Comparison of ENCODE assay signal across 8 mouse cellular contexts in the genomic region with DNA sequence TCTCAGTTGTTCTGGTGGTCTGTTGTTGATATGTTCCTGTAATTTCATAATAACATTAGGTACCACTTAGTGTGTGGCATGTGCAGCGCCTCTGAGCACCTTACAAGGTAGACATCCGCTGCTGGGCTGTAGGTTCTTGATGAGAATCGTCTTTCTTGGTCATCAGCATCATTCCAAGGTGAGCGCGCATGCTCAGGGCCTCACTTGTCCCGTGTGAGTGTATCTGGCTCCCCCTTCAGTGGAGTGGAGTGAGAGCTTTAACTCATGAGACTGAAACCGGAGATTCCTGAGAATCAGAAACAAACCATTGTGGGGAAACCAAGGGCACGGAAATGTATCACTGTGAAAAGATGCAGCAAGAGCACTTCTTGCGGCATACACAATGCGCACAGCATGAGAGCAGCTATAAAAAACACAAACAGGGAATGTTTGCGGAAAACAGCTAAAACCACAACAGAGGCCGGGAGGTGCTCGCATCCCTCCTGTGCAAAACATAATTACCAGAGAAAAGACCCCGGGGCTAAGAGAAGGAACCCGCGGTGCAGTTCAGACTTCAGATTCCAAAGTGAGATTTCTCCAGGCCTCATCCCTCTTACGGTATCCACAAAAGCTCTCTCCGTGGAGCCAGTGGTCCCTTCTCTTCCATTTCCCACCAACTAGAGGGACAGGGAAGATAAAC. TPM values are rescaled to one million over a fixed set of nuclear protein-coding genes. Genes with fewer than 3 reads are reported as not detected.
DNase-seq lines count a peak whose midpoint lies in the region; ATAC-seq and TF ChIP-seq lines count a peak whose summit lies in the region.

No protein-coding gene starts in this region.

- ATAC-seq in embryonic facial prominence, embryonic 11.5 days (replicated peaks; ENCODE audit: insufficient number of reproducible peaks, low FRiP score, low TSS enrichment, low read depth) = peak; percentile 83
- ATAC-seq in hindbrain, embryonic 15.5 days (ENCODE audit: low FRiP score, low read depth) = 0 out of 2 replicates have a peak, but pooled peaks have one; percentile 68

- peak; percentile 19 to 41 for DNase-seq in cerebellum, adult 2 months
- DNase-seq in cerebellum, postnatal 4 days (ENCODE audit: low spot score in 2 of 2) = no peak
- peak; percentile 44 for DNase-seq in CD4-positive helper T cell, adult 2 months (ENCODE audit: low read depth, low spot score)
- peak; percentile 79 for DNase-seq in embryonic facial prominence, embryonic 11.5 days (ENCODE audit: low spot score)
- DNase-seq in left cerebral cortex, postnatal 4 days = peak; percentile 37
- peak; percentile 13 for DNase-seq in right cerebral cortex, postnatal 14 days
- no peak for DNase-seq in thymus, adult 2 months

- H3K36me3 ChIP-seq in embryonic facial prominence, embryonic 11.5 days (replicated peaks; ENCODE audit: control insufficient read depth, insufficient read depth, low read depth, low read length) = no peaks in the 10 kb centered on the region
- H3K36me3 ChIP-seq in hindbrain, embryonic 15.5 days = no peaks in the 10 kb centered on the region
- H3K36me3 ChIP-seq in thymus, adult 2 months (ENCODE audit: control insufficient read depth, insufficient read depth, low read length) = no peaks in the 10 kb centered on the region

- no peak for TF ChIP-seq CTCF in cerebellum, adult 2 months (IDR thresholded peaks at IDR 0.05; ENCODE audit: borderline replicate concordance, insufficient read depth, low read depth, low read length)
- TF ChIP-seq CTCF in thymus, adult 2 months (IDR thresholded peaks at IDR 0.05; ENCODE audit: borderline replicate concordance, control insufficient read depth, extremely low read depth, insufficient read depth, low read length, poor library complexity) = no peak

- peak overlapping the region; percentile 42 for H3K9ac ChIP-seq in embryonic facial prominence, embryonic 11.5 days (replicated peaks; ENCODE audit: low read length)
- H3K9ac ChIP-seq in hindbrain, embryonic 15.5 days = no peak overlapping the region

- no peak for TF ChIP-seq POLR2A in cerebellum, adult 2 months (IDR thresholded peaks at IDR 0.05; ENCODE audit: borderline replicate concordance, insufficient read depth, low read length)
- TF ChIP-seq POLR2A in thymus, adult 2 months (IDR thresholded peaks at IDR 0.05; ENCODE audit: control insufficient read depth, extremely low read depth, insufficient read depth, low read length, poor library complexity) = no peak

- no peaks in the 10 kb centered on the region for H3K4me1 ChIP-seq in cerebellum, adult 2 months (ENCODE audit: control insufficient read depth, insufficient read depth, low read length)
- no peaks in the 10 kb centered on the region for H3K4me1 ChIP-seq in embryonic facial prominence, embryonic 11.5 days (ENCODE audit: control insufficient read depth, insufficient read depth, low read length)
- 0 out of 2 replicates have a peak, but pooled peaks cover 2% of the 10 kb centered on the region for H3K4me1 ChIP-seq in hindbrain, embryonic 15.5 days (replicated peaks)
- H3K4me1 ChIP-seq in thymus, adult 2 months (replicated peaks; ENCODE audit: control insufficient read depth, insufficient read depth, low read length) = no peaks in the 10 kb centered on the region

- no peak overlapping the region for H3K4me3 ChIP-seq in cerebellum, adult 2 months (replicated peaks; ENCODE audit: insufficient read depth, low read depth, low read length)
- peak overlapping the region; percentile 11; the same call in 1 of the 2 replicates for H3K4me3 ChIP-seq in embryonic facial prominence, embryonic 11.5 days (ENCODE audit: low read depth, low read length)
- H3K4me3 ChIP-seq in hindbrain, embryonic 15.5 days = no peak overlapping the region
- no peak overlapping the region for H3K4me3 ChIP-seq in thymus, adult 2 months (ENCODE audit: control insufficient read depth, insufficient read depth, low read length)

- WGBS in cerebellum, adult 2 months = 28% methylated on average over 18 of the region's 18 CpGs
- WGBS in embryonic facial prominence, embryonic 11.5 days = 14% methylated on average over 18 of the region's 18 CpGs
- WGBS in hindbrain, embryonic 15.5 days = 24% methylated on average over 18 of the region's 18 CpGs
- 54% methylated on average over 18 of the region's 18 CpGs for WGBS in thymus, adult 2 months

- no peaks in the 10 kb centered on the region for H3K9me3 ChIP-seq in embryonic facial prominence, embryonic 11.5 days (replicated peaks; ENCODE audit: control insufficient read depth, low read length)
- H3K9me3 ChIP-seq in hindbrain, embryonic 15.5 days = no peaks in the 10 kb centered on the region

- intact Hi-C loops in left cerebral cortex, postnatal 4 days (cut with DNase I) = no loop called here

- no peak overlapping the region for H3K27ac ChIP-seq in cerebellum, adult 2 months (ENCODE audit: insufficient read depth, low read length)
- no peak overlapping the region for H3K27ac ChIP-seq in embryonic facial prominence, embryonic 11.5 days (replicated peaks; ENCODE audit: low read depth, low read length)
- H3K27ac ChIP-seq in hindbrain, embryonic 15.5 days (replicated peaks) = no peak overlapping the region; the same call in 1 of the 2 replicates
- no peak overlapping the region for H3K27ac ChIP-seq in thymus, adult 2 months (ENCODE audit: control insufficient read depth, insufficient read depth, low read length)

- H3K27me3 ChIP-seq in cerebellum, adult 2 months (ENCODE audit: control insufficient read depth, insufficient read depth, low read length) = no peaks in the 10 kb centered on the region
- H3K27me3 ChIP-seq in embryonic facial prominence, embryonic 11.5 days (ENCODE audit: control insufficient read depth, insufficient read depth, low read length) = no peaks in the 10 kb centered on the region
- H3K27me3 ChIP-seq in hindbrain, embryonic 15.5 days = no peaks in the 10 kb centered on the region
- H3K27me3 ChIP-seq in thymus, adult 2 months (ENCODE audit: control insufficient read depth, insufficient read depth, low read length) = no peaks in the 10 kb centered on the region

- H3K4me2 ChIP-seq in embryonic facial prominence, embryonic 11.5 days (ENCODE audit: low read depth, low read length) = peak overlapping the region; percentile 36
- H3K4me2 ChIP-seq in hindbrain, embryonic 15.5 days = peak overlapping the region; percentile 47

RNA-seq across cellular contexts. Expression of a gene that starts 27.2 kb away (rescaled TPM):
- 52.1 and 55.6 TPM in 2 replicates for polyA plus RNA-seq in cerebellum, adult 2 months (2012; rRNA removed)
- polyA plus RNA-seq in embryonic facial prominence, embryonic 11.5 days (2014; fragmentation: Nextera tagmentation; extraction: Ambion mirVana) = 44.3 and 46.0 TPM in 2 replicates
- polyA plus RNA-seq in hindbrain, embryonic 15.5 days (2015; fragmentation: Nextera tagmentation; extraction: Ambion mirVana) = 77.2 and 82.2 TPM in 2 replicates
- 100 to 1,000 TPM; 121 to 137 TPM for total RNA-seq in left cerebral cortex, postnatal 4 days (2021)
- 33.4 and 34.4 TPM in 2 replicates for polyA plus RNA-seq in thymus, adult 2 months (2012; rRNA removed)

Comparison
In these comparisons a context has a peak if more than half of its experiments do, and no peak if none do; other contexts are left out.
1. DNase-seq: peak in cerebellum, adult 2 months (2 of 2), CD4-positive helper T cell, adult 2 months (single experiment), embryonic facial prominence, embryonic 11.5 days (single experiment), left cerebral cortex, postnatal 4 days (single experiment) and right cerebral cortex, postnatal 14 days (single experiment); none in cerebellum, postnatal 4 days (0 of 2) and thymus, adult 2 months (single experiment).